Mouse (Mus musculus) heart, adult 2 months (tissue): ENCODE results near the gene Trim56.

Experiments
- CTCF ChIP-seq: fragments of 200-600 bp; IDR thresholded peaks from 2 replicates; pipeline ENCODE4 v1.8.1; 2022; ENCODE audit warnings: antibody characterized with exemption, mild to moderate bottlenecking, moderate library complexity
- EP300 ChIP-seq: fragments of 200-500 bp; IDR thresholded peaks from 2 replicates; pipeline ENCODE4 v1.6.1; 2011; ENCODE audit warnings: low read depth, low read length, control low read depth; ENCODE audit not compliant: insufficient read depth

GRCm38 (mm10) chr5:137107670-137108069 lies 8.3 kb downstream of the Trim56 start:
- TF ChIP-seq CTCF: no peak
- TF ChIP-seq EP300: no peak
